Mouse (Mus musculus) megakaryocyte, embryonic 14.5 days (primary cell): Measurements from ENCODE around the gene Oxsr1.

Experiments used
- FLI1 ChIP-seq: IDR thresholded peaks from 2 replicates; pipeline ENCODE4 v1.6.1; 2012; ENCODE audit warnings: low read length, inconsistent platforms, mixed read lengths
- GATA1 ChIP-seq: IDR thresholded peaks from 3 replicates; pipeline ENCODE4 v1.6.1; 2012; ENCODE audit warnings: mixed read lengths, low read length, inconsistent platforms, borderline replicate concordance

GRCm38 (mm10) chr9:119268120-119268519 is 54.1 kb downstream of the Oxsr1 start:
- TF ChIP-seq GATA1, result no peak
- TF ChIP-seq FLI1, result no peak
